Mouse (Mus musculus): ENCODE data around the gene Satb1. TPM values are rescaled to one million over a fixed set of nuclear protein-coding genes. Genes with fewer than 3 reads are reported as not detected.

Satb1 gene
- total and polyA plus RNA-seq, 3 experiments = not detected

- H3K4me3 ChIP-seq (replicated peaks in 1 of 3; ENCODE audit: low read depth in 2 of 3, low read length in 2 of 3, poor library complexity in 1 of 3) = no peak overlapping the region
- dilution Hi-C loops (cut with MboI; ENCODE audit: extremely low pct_ligation_motif_present, extremely low pct_unique_long_range_greater_than_20kb, low sequenced_read_pairs) (no loop called here), in situ Hi-C loops (cut with MboI; ENCODE audit: low pct_ligation_motif_present, low pct_unique_long_range_greater_than_20kb, low sequenced_read_pairs) (no loop called here)
- TF ChIP-seq MAZ (IDR thresholded peaks at IDR 0.05; ENCODE audit: low read depth, low read length) (no peak), TBP (conservative IDR thresholded peaks at IDR 0.05; ENCODE audit: low read depth, low read length) (no peak), ZKSCAN1 (IDR thresholded peaks at IDR 0.05; ENCODE audit: borderline replicate concordance, low read depth, low read length) (no peak), CHD1 (IDR thresholded peaks at IDR 0.05; ENCODE audit: low read depth, low read length) (no peak), ZMIZ1 (IDR thresholded peaks at IDR 0.05; ENCODE audit: low read depth, low read length) (no peak), MEF2A (IDR thresholded peaks at IDR 0.05; ENCODE audit: borderline replicate concordance, low read depth, low read length) (no peak), JUND (conservative IDR thresholded peaks at IDR 0.05; ENCODE audit: low read depth, low read length) (no peak), TCF12 (IDR thresholded peaks at IDR 0.05; ENCODE audit: low read depth, low read length) (no peak), ZNF384 (IDR thresholded peaks at IDR 0.05; ENCODE audit: low read depth, low read length) (no peak), CHD2 (IDR thresholded peaks at IDR 0.05; ENCODE audit: low read length) (no peak), JUN (IDR thresholded peaks at IDR 0.05; ENCODE audit: insufficient read depth, low read depth, low read length) (no peak), KAT2A (IDR thresholded peaks at IDR 0.05; ENCODE audit: insufficient replicate concordance, low read length) (no peak), HCFC1 (IDR thresholded peaks at IDR 0.05; ENCODE audit: low read depth, low read length) (no peak), ELF1 (IDR thresholded peaks at IDR 0.05; ENCODE audit: low read depth, low read length) (no peak), ZC3H11A (IDR thresholded peaks at IDR 0.05; ENCODE audit: low read depth, low read length) (no peak), PAX5 (IDR thresholded peaks at IDR 0.05; ENCODE audit: low read length) (no peak)
- H3K9me3 ChIP-seq (replicated peaks; ENCODE audit: low read length) = peaks cover 51% of the 10 kb centered on the region
- H3K4me2 ChIP-seq (ENCODE audit: insufficient read depth, low read depth, poor library complexity, severe bottlenecking) = no peak overlapping the region
- no peak overlapping the region for H3K9ac ChIP-seq (ENCODE audit: insufficient read depth, low read depth)
- H3K27me3 ChIP-seq (replicated peaks) = no peaks in the 10 kb centered on the region
- no peaks in the 10 kb centered on the region for H3K79me2 ChIP-seq (replicated peaks; ENCODE audit: control insufficient read depth, extremely low read depth, insufficient read depth, poor library complexity, severe bottlenecking)
- DNase-seq (ENCODE audit: extremely low read depth) = no peak
- no peak overlapping the region for H3K27ac ChIP-seq (ENCODE audit: insufficient read depth, low read depth)
- no peaks in the 10 kb centered on the region for H3K4me1 ChIP-seq (ENCODE audit: control insufficient read depth in 1 of 2, insufficient read depth in 2 of 2)
- no peaks in the 10 kb centered on the region for H3K36me3 ChIP-seq (replicated peaks in 1 of 2; ENCODE audit: control insufficient read depth in 1 of 2, insufficient read depth in 1 of 2, low read length in 1 of 2)
Observed at GRCm38 (mm10) chr17:51857616-51858015, 24.5 kb upstream of the Satb1 start.

DNA sequence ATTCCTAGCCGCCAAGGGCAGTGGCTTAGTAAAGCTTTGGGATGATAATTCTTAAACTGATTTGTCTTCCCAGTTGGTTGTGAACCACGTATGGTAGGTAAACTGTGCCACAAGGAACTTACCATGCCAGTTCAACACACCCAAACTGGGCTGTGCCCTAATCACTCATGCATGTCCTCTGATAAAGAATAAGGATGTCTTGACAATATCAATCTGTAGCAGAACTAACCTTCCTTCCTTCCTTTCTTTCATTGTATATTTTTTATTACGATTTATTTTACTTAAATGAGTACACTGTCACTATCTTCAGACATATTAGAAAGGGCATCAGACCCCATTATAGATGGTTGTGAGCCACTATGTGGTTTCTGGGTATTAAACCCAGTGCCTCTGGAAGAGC is 23.2 kb upstream of the Satb1 start:
- no peaks in the 10 kb centered on the region for H3K79me2 ChIP-seq (replicated peaks; ENCODE audit: control insufficient read depth, extremely low read depth, insufficient read depth, poor library complexity, severe bottlenecking)
- H3K4me2 ChIP-seq (ENCODE audit: insufficient read depth, low read depth, poor library complexity, severe bottlenecking) = no peak overlapping the region
- H3K27ac ChIP-seq (ENCODE audit: insufficient read depth, low read depth) = no peak overlapping the region
- no peaks in the 10 kb centered on the region for H3K4me1 ChIP-seq (ENCODE audit: control insufficient read depth in 1 of 2, insufficient read depth in 2 of 2)
- dilution Hi-C loops (cut with MboI; ENCODE audit: extremely low pct_ligation_motif_present, extremely low pct_unique_long_range_greater_than_20kb, low sequenced_read_pairs) (no loop called here), in situ Hi-C loops (cut with MboI; ENCODE audit: low pct_ligation_motif_present, low pct_unique_long_range_greater_than_20kb, low sequenced_read_pairs) (no loop called here)
- H3K9ac ChIP-seq (ENCODE audit: insufficient read depth, low read depth) = no peak overlapping the region
- no peaks in the 10 kb centered on the region for H3K36me3 ChIP-seq (replicated peaks in 1 of 2; ENCODE audit: control insufficient read depth in 1 of 2, insufficient read depth in 1 of 2, low read length in 1 of 2)
- no peak overlapping the region for H3K4me3 ChIP-seq (replicated peaks in 1 of 3; ENCODE audit: low read depth in 2 of 3, low read length in 2 of 3, poor library complexity in 1 of 3)
- H3K9me3 ChIP-seq (replicated peaks; ENCODE audit: low read length) = peaks cover 55% of the 10 kb centered on the region
- TF ChIP-seq SMC3 (IDR thresholded peaks at IDR 0.05; ENCODE audit: low read depth, low read length) (no peak), IRF4 (IDR thresholded peaks at IDR 0.05; ENCODE audit: low read depth, low read length) (no peak), USF2 (conservative IDR thresholded peaks at IDR 0.05; ENCODE audit: low read depth, low read length) (no peak), E2F4 (IDR thresholded peaks at IDR 0.05; ENCODE audit: insufficient replicate concordance, low read depth, low read length) (no peak), NRF1 (IDR thresholded peaks at IDR 0.05; ENCODE audit: low read depth, low read length) (no peak), ZMIZ1 (IDR thresholded peaks at IDR 0.05; ENCODE audit: low read depth, low read length) (no peak)
- no peak for DNase-seq (ENCODE audit: extremely low read depth)
- H3K27me3 ChIP-seq (replicated peaks) = no peaks in the 10 kb centered on the region

Measured in CH12.LX (cell line).